Mouse (Mus musculus) erythroblast, embryonic 14.5 days (primary cell): ENCODE data around the gene Zscan25. TPM values are rescaled to one million over a fixed set of nuclear protein-coding genes. Genes with fewer than 3 reads are reported as not detected.
"Not testable (repeated sequence)": the region's sequence is repeated elsewhere in the genome, so short reads cannot be mapped to it uniquely, and the experiment has no call there.

ENCODE experiments used
- H3K27me3 ChIP-seq: 2 replicates; pipeline ENCODE4 v1.6.1; 2012; ENCODE audit warnings: inconsistent platforms; ENCODE audit not compliant: control insufficient read depth
- H3K36me3 ChIP-seq: 2 replicates; pipeline ENCODE4 v1.6.1; 2012; ENCODE audit warnings: mild to moderate bottlenecking, inconsistent platforms; ENCODE audit not compliant: control insufficient read depth
- H3K4me1 ChIP-seq: 2 replicates; pipeline ENCODE4 v1.6.1; 2012; ENCODE audit warnings: inconsistent platforms; ENCODE audit not compliant: control insufficient read depth
- H3K4me3 ChIP-seq: replicated peaks from 2 replicates; pipeline ENCODE3; 2012; ENCODE audit warnings: moderate library complexity, mild to moderate bottlenecking, inconsistent platforms
- H3K9me3 ChIP-seq: 2 replicates; pipeline ENCODE4 v1.6.1; 2012; ENCODE audit warnings: low read length, inconsistent platforms, mixed read lengths; ENCODE audit not compliant: control insufficient read depth
- GATA1 ChIP-seq: IDR thresholded peaks from 2 replicates; pipeline ENCODE4 v1.6.1; 2012; ENCODE audit warnings: low read length, inconsistent platforms, mixed read lengths
- TAL1 ChIP-seq: IDR thresholded peaks from 3 replicates; pipeline ENCODE4 v1.6.1; 2012; ENCODE audit warnings: low read length, inconsistent platforms, mixed read lengths
- polyA plus RNA-seq: library from polyadenylated mRNA; stranded (reverse); fragments of >175 nt; gene quantifications from 2 replicates; pipeline ENCODE4 v1.2.3, GENCODE M21; 2012

The Zscan25 gene
- polyA plus RNA-seq, 1 experiment, result 1.3 TPM

GRCm38 (mm10) chr5:145290697-145291096 is 10.4 kb downstream of the Zscan25 start:
- Histone ChIP-seq H3K9me3 (peaks cover 2% of the 10 kb centered on the region; the same call in 1 of the 2 replicates), H3K4me1 (no peaks in the 10 kb centered on the region; the same call in 1 of the 2 replicates), H3K4me3 (no peak overlapping the region), H3K36me3 (peaks cover 71% of the 10 kb centered on the region), H3K27me3 (no peaks in the 10 kb centered on the region)
- TF ChIP-seq GATA1 (no peak), TAL1 (no peak)

DNA sequence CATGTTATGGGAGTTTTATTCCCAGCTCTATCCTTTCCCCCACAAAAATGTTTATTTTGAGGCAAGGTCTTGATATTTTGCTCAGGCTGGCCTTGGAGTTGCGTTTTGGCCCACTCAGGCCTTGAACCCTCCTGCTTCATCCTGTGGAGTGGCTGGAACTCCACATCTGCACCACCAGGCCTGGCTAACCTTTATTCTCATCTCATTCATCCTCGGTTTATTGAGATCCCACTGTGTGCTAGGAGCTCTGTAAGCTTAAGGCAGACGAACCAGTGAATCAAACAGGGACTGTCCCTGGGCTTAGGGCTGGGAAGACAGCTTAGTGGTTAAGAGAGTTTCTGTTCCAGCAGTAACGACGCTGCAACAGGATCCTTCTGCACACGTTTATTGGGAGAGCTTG is 12.1 kb downstream of the Zscan25 start:
- H3K9me3 ChIP-seq, result peaks cover 2% of the 10 kb centered on the region; the same call in 1 of the 2 replicates
- H3K4me3 ChIP-seq, result no peak overlapping the region
- H3K27me3 ChIP-seq, result no peaks in the 10 kb centered on the region
- peaks cover 55% of the 10 kb centered on the region for H3K36me3 ChIP-seq
- TF ChIP-seq GATA1, result no peak
- TF ChIP-seq TAL1, result no peak
- H3K4me1 ChIP-seq, result no peaks in the 10 kb centered on the region; the same call in 1 of the 2 replicates

DNA sequence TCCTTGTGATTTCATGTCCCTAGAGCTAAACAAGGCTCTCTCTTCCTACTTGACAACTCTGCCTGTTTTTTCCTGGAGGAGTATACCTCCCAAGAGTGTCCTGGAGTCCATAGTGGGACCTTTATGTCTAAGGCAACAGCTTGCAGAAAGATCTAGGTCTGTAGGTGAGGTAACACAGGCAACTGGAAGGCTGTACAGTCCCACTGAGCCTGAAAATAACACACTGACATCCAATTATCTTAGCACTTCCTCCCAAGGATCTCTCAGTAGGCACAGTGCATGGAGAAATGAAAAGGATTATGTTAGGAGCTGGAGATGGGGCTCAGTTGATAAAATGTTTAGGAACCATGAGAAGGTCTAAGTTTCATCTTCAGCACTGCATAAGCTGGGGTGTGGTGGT is 20.2 kb downstream of the Zscan25 start:
- TF ChIP-seq GATA1 (no peak), TAL1 (no peak)
- Histone ChIP-seq H3K27me3 (no peaks in the 10 kb centered on the region), H3K36me3 (no peaks in the 10 kb centered on the region), H3K4me1 (no peaks in the 10 kb centered on the region), H3K9me3 (no peaks in the 10 kb centered on the region), H3K4me3 (no peak overlapping the region)

DNA sequence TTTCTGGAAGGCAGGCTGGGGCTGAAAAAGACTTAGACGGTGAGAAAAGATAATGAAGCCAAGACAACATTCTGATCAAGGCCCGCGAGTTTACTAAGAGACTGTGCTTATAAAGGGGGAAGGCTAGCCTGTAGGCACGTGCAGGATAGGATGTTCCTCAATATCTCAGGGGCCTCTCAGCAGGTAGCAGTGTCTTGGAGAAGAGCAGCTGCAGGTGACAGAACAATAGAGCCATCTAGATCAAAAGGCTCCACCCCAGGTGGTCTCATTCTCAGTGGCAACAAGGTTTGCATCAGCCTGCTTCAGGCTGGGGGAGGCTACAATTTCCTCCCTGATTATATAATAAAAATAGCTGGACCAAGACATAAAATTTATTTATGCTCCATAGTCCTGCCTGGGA is 21.5 kb downstream of the Zscan25 start:
- H3K4me1 ChIP-seq, H3K4me3 ChIP-seq, H3K9me3 ChIP-seq: not testable (repeated sequence)

DNA sequence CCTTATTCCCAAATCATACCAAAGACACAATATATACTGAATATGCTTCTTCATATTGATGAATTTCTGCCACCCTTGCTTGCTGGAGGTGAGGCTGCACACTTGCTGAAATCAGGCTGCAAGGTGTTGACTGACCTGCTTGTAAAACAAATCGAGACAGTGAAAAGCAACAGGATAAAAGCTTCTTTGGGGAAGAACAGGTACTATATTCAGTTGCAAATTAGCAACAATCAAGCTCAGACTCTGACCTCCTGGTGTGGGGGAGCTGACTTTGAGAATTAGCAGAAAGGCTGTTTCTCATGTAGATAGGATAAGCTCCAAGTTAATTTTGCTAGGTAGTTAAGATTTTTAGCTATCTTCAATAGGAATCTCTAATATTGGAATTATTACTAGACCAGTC is 22.1 kb downstream of the Zscan25 start:
- H3K27me3 ChIP-seq, result no peaks in the 10 kb centered on the region
- no peak overlapping the region for H3K4me3 ChIP-seq
- H3K36me3 ChIP-seq, result no peaks in the 10 kb centered on the region
- TF ChIP-seq TAL1, result no peak
- no peak for TF ChIP-seq GATA1
- no peaks in the 10 kb centered on the region for H3K4me1 ChIP-seq
- no peaks in the 10 kb centered on the region for H3K9me3 ChIP-seq

More for the DNA sequence above, 21.5 kb downstream of the Zscan25 start:
- not testable (repeated sequence) for H3K36me3 ChIP-seq, H3K27me3 ChIP-seq

DNA sequence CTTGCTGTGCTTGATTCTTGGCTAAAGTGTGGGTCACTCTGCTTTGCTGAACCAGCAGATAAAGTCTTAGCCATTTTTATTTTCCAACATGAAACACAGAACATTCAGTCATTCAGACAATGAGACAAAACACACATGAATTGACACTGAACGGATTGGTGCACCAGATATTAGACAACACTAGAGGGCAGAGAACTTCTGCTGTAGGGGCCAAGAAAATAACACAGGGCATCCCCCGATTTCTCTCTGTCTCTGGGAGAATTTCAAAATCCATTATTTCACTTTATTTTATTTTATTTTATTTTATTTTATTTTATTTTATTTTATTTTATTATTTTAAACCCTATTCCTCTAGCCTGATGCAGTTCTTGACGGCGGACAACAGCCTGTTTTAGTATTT is 26.7 kb downstream of the Zscan25 start:
- H3K4me3 ChIP-seq, H3K4me1 ChIP-seq, H3K27me3 ChIP-seq, H3K9me3 ChIP-seq, H3K36me3 ChIP-seq: not testable (repeated sequence)

- H3K4me3 ChIP-seq, H3K4me1 ChIP-seq, H3K27me3 ChIP-seq, H3K9me3 ChIP-seq, H3K36me3 ChIP-seq: not testable (repeated sequence)
Observed at GRCm38 (mm10) chr5:145307811-145308210, 27.5 kb downstream of the Zscan25 start.

GRCm38 (mm10) chr5:145313845-145314244 is 33.5 kb downstream of the Zscan25 start:
- no peak for TF ChIP-seq GATA1
- no peak for TF ChIP-seq TAL1
- no peak overlapping the region for H3K4me3 ChIP-seq
- no peaks in the 10 kb centered on the region for H3K36me3 ChIP-seq
- H3K9me3 ChIP-seq, result peaks cover 11% of the 10 kb centered on the region
- H3K27me3 ChIP-seq, result no peaks in the 10 kb centered on the region
- no peaks in the 10 kb centered on the region for H3K4me1 ChIP-seq

DNA sequence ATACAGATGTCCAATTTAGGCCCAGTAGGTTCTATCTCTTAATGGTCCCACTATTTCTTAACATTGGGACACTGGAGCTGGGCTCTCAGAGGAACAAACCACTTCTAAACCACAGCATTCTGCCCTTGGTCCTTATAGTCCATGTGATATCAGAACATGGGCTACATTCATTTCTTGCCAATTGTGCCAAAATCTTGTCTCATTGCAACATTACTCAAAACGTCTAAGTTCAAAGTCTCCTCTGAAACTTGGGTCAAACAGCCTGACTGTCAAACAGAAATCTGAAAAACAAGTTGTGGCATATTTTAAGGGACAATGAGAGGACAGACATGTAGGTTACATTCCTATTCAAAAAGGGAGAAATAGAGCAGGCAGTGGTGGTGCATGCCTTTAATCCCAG is 36.8 kb downstream of the Zscan25 start:
- Histone ChIP-seq H3K27me3 (no peaks in the 10 kb centered on the region), H3K9me3 (peaks cover 12% of the 10 kb centered on the region), H3K36me3 (no peaks in the 10 kb centered on the region), H3K4me3 (no peak overlapping the region), H3K4me1 (no peaks in the 10 kb centered on the region)
- TF ChIP-seq GATA1 (no peak), TAL1 (no peak)

DNA sequence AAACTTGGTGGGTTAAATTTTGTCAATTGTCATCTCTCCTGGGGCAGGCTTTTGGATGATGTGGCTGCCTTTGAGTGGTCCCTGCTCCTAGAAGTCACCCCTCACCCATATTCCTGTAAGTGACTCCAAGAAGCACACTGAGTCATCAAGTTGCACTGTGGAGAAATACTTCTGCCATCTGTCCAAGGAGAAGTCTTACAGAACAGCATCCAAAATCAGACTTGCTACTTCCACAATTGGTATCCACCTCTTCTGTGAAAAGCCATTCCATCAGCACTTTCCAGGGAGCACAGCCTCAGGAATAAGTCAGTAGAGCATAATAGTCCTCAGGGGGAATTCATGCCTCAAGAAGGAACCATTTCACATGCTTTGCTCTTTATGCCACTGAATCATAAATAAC is 58.5 kb downstream of the Zscan25 start:
- not testable (repeated sequence) for H3K4me1 ChIP-seq, H3K4me3 ChIP-seq, H3K9me3 ChIP-seq, H3K36me3 ChIP-seq, H3K27me3 ChIP-seq

Other genes starting within 250 kb of the Zscan25 start
- gene Gm4871, start 247.7 kb upstream of the Zscan25 start, polyA plus RNA-seq, result not detected in 2 replicates
- gene 1700018F24Rik, start 237.5 kb upstream of the Zscan25 start, polyA plus RNA-seq, result not detected in 2 replicates
- gene Arpc1a, start 196.7 kb upstream of the Zscan25 start, polyA plus RNA-seq, result 2.7 and 3.0 TPM in 2 replicates
- not detected in 2 replicates for gene Kpna7, start 196.5 kb upstream of the Zscan25 start, polyA plus RNA-seq
- 5.7 and 6.2 TPM in 2 replicates for gene Arpc1b, start 166.3 kb upstream of the Zscan25 start, polyA plus RNA-seq
- gene Pdap1, start 140.3 kb upstream of the Zscan25 start, polyA plus RNA-seq, result 23.4 and 39.5 TPM in 2 replicates
- 2.2 and 3.0 TPM in 2 replicates for gene Bud31, start 140.1 kb upstream of the Zscan25 start, polyA plus RNA-seq
- 1.1 and 1.3 TPM in 2 replicates for gene Ptcd1, start 113.4 kb upstream of the Zscan25 start, polyA plus RNA-seq
- gene Cpsf4, start 113.3 kb upstream of the Zscan25 start, polyA plus RNA-seq, result 7.8 and 8.9 TPM in 2 replicates
- 8.3 and 21.1 TPM in 2 replicates for gene Atp5j2, start 88.4 kb upstream of the Zscan25 start, polyA plus RNA-seq
- gene Zkscan14, start 78.6 kb upstream of the Zscan25 start, polyA plus RNA-seq, result 1.3 and 2.0 TPM in 2 replicates
- gene Zkscan5, start 75.9 kb upstream of the Zscan25 start, polyA plus RNA-seq, result 0.13 and 0.15 TPM in 2 replicates
- 0.87 and 1.1 TPM in 2 replicates for gene Zfp655, start 48.8 kb upstream of the Zscan25 start, polyA plus RNA-seq
- not detected in 2 replicates for gene Cyp3a57, start 64.8 kb downstream of the Zscan25 start, polyA plus RNA-seq
- not detected in 2 replicates for gene Cyp3a16, start 189.2 kb downstream of the Zscan25 start, polyA plus RNA-seq